Mouse (Mus musculus): ENCODE results near the gene Gm12185. TPM values are rescaled to one million over a fixed set of nuclear protein-coding genes. Genes with fewer than 3 reads are reported as not detected.

Gm12185 gene
- 0.30 TPM for polyA plus RNA-seq (2014; fragmentation: Illumina TruSeq; extraction: RNeasy Lipid Tissue Mini Kit (QIAGEN cat#74804); ENCODE audit: low read depth, low replicate concordance)

GRCm38 (mm10) chr11:48991740-48992520 lies at the start of gene Gm12185:
TSS of gene Gm12185 (minus strand) at chr11:48992226.

GRCm38 (mm10) chr11:48994018-48994417 lies 2.0 kb upstream of the Gm12185 start, which contains the start of gene Tgtp1:
TSS of gene Tgtp1 (minus strand) at chr11:48994172.

GRCm38 (mm10) chr11:48979251-48979650 lies 12.8 kb downstream of the Gm12185 start, which contains the start of gene 9930111J21Rik1:
TSS of gene 9930111J21Rik1 (minus strand) at chr11:48979398.

GRCm38 (mm10) chr11:48978240-48978939 lies 13.6 kb downstream of the Gm12185 start, which contains the start of gene Olfr56:
TSS of gene Olfr56 (plus strand) at chr11:48978889.

DNA sequence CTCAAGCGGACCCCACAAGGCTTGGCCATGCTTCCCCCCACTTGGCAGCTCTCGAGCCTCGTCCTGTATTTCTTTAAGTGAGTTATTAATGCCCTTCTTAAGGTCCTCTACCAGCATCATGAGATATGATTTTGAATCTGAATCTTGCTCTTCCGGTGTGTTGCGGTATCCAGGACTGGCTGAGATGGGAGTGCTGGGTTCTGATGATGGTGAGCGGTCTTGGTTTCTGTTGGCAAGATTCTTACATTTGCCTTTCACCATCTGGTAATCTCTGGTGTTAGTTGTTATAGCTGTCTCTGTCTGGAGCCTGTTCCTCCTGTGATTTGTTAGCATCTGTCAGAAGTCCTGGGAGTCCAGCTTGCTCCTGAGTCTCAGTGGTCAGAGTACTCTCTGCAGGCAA lies 45.9 kb downstream of the Gm12185 start, which contains the start of gene Psme2b:
Psme2b (minus strand) TSS at position 101 of the 400 bp plus-strand sequence.

GRCm38 (mm10) chr11:48902021-48902420 lies 90.0 kb downstream of the Gm12185 start, which contains the start of gene Gm5431:
TSS of gene Gm5431 (minus strand) at chr11:48902214.

DNA sequence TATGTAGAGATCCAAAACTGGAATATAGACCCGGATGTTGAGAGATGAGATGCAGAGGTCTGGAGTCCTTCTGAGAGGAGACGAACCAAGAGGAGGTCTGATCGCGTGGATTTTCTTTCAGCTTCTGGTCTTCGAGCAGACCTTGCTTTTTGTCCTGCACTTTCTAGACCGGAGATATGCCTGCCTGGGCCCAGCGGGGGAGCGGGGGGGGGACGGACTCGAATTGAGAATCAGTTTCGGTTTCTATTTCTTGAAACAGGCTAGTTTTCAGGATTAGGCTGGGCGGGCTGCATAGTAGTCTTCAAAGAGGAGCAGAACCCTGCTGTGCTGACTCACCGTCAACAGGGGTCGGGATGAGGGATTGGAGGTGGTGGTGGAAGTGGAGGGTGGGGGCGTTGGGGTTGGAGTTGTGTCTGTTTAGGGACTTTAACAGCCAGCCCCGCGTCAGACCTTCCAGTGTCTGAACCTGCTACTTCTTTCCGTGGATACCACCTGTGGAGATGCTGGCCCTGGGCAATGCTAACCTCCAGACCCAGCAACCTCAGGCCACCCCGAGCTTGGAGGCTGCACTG lies 120.7 kb downstream of the Gm12185 start, which contains the start of gene Irgm1:
Irgm1 (minus strand) TSS at position 483 of the 572 bp plus-strand sequence.

Other genes starting within 250 kb of the Gm12185 start
- gene Rack1, start 191.9 kb downstream of the Gm12185 start, polyA plus RNA-seq (2014; fragmentation: Illumina TruSeq; extraction: RNeasy Lipid Tissue Mini Kit (QIAGEN cat#74804); ENCODE audit: low read depth, low replicate concordance), result 827 TPM
- gene Trim41, start 174.9 kb downstream of the Gm12185 start, polyA plus RNA-seq (2014; fragmentation: Illumina TruSeq; extraction: RNeasy Lipid Tissue Mini Kit (QIAGEN cat#74804); ENCODE audit: low read depth, low replicate concordance), result 40.1 TPM
- 18.8 TPM for gene Trim7, start 166.1 kb downstream of the Gm12185 start, polyA plus RNA-seq (2014; fragmentation: Illumina TruSeq; extraction: RNeasy Lipid Tissue Mini Kit (QIAGEN cat#74804); ENCODE audit: low read depth, low replicate concordance)
- gene Gm12184, start 165.6 kb downstream of the Gm12185 start, polyA plus RNA-seq (2014; fragmentation: Illumina TruSeq; extraction: RNeasy Lipid Tissue Mini Kit (QIAGEN cat#74804); ENCODE audit: low read depth, low replicate concordance), result 11.4 TPM
- gene Irgm1, start 120.5 kb downstream of the Gm12185 start, polyA plus RNA-seq (2014; fragmentation: Illumina TruSeq; extraction: RNeasy Lipid Tissue Mini Kit (QIAGEN cat#74804); ENCODE audit: low read depth, low replicate concordance), result 23.5 TPM
- gene Gm5431, start 90.0 kb downstream of the Gm12185 start, polyA plus RNA-seq (2014; fragmentation: Illumina TruSeq; extraction: RNeasy Lipid Tissue Mini Kit (QIAGEN cat#74804); ENCODE audit: low read depth, low replicate concordance), result 1.8 TPM
- 2.4 TPM for gene Psme2b, start 46.0 kb downstream of the Gm12185 start, polyA plus RNA-seq (2014; fragmentation: Illumina TruSeq; extraction: RNeasy Lipid Tissue Mini Kit (QIAGEN cat#74804); ENCODE audit: low read depth, low replicate concordance)
- gene Olfr56, start 13.3 kb downstream of the Gm12185 start, polyA plus RNA-seq (2014; fragmentation: Illumina TruSeq; extraction: RNeasy Lipid Tissue Mini Kit (QIAGEN cat#74804); ENCODE audit: low read depth, low replicate concordance), result 0.92 TPM
- gene 9930111J21Rik1, start 12.8 kb downstream of the Gm12185 start, polyA plus RNA-seq (2014; fragmentation: Illumina TruSeq; extraction: RNeasy Lipid Tissue Mini Kit (QIAGEN cat#74804); ENCODE audit: low read depth, low replicate concordance), result 1.5 TPM
- gene Tgtp1, start 1.9 kb upstream of the Gm12185 start, polyA plus RNA-seq (2014; fragmentation: Illumina TruSeq; extraction: RNeasy Lipid Tissue Mini Kit (QIAGEN cat#74804); ENCODE audit: low read depth, low replicate concordance), result 9.5 TPM
- 4.0 TPM for gene 9930111J21Rik2, start 59.0 kb upstream of the Gm12185 start, polyA plus RNA-seq (2014; fragmentation: Illumina TruSeq; extraction: RNeasy Lipid Tissue Mini Kit (QIAGEN cat#74804); ENCODE audit: low read depth, low replicate concordance)
- 14.4 TPM for gene Tgtp2, start 72.0 kb upstream of the Gm12185 start, polyA plus RNA-seq (2014; fragmentation: Illumina TruSeq; extraction: RNeasy Lipid Tissue Mini Kit (QIAGEN cat#74804); ENCODE audit: low read depth, low replicate concordance)
- gene Ifi47, start 84.4 kb upstream of the Gm12185 start, polyA plus RNA-seq (2014; fragmentation: Illumina TruSeq; extraction: RNeasy Lipid Tissue Mini Kit (QIAGEN cat#74804); ENCODE audit: low read depth, low replicate concordance), result 10.8 TPM
- gene Olfr1396, start 122.6 kb upstream of the Gm12185 start, polyA plus RNA-seq (2014; fragmentation: Illumina TruSeq; extraction: RNeasy Lipid Tissue Mini Kit (QIAGEN cat#74804); ENCODE audit: low read depth, low replicate concordance), result 0.45 TPM
- not detected for gene Olfr1395, start 150.0 kb upstream of the Gm12185 start, polyA plus RNA-seq (2014; fragmentation: Illumina TruSeq; extraction: RNeasy Lipid Tissue Mini Kit (QIAGEN cat#74804); ENCODE audit: low read depth, low replicate concordance)
- not detected for gene Olfr1394, start 162.2 kb upstream of the Gm12185 start, polyA plus RNA-seq (2014; fragmentation: Illumina TruSeq; extraction: RNeasy Lipid Tissue Mini Kit (QIAGEN cat#74804); ENCODE audit: low read depth, low replicate concordance)
- 21.1 TPM for gene Btnl9, start 194.9 kb upstream of the Gm12185 start, polyA plus RNA-seq (2014; fragmentation: Illumina TruSeq; extraction: RNeasy Lipid Tissue Mini Kit (QIAGEN cat#74804); ENCODE audit: low read depth, low replicate concordance)
- gene Zfp62, start 211.1 kb upstream of the Gm12185 start, polyA plus RNA-seq (2014; fragmentation: Illumina TruSeq; extraction: RNeasy Lipid Tissue Mini Kit (QIAGEN cat#74804); ENCODE audit: low read depth, low replicate concordance), result 16.9 TPM